Mouse (Mus musculus): ENCODE data around the gene Elmo1. TPM values are rescaled to one million over a fixed set of nuclear protein-coding genes. Genes with fewer than 3 reads are reported as not detected.

Elmo1 gene
- polyA plus RNA-seq, 1 experiment from 2014 or later = 9.5 TPM

DNA sequence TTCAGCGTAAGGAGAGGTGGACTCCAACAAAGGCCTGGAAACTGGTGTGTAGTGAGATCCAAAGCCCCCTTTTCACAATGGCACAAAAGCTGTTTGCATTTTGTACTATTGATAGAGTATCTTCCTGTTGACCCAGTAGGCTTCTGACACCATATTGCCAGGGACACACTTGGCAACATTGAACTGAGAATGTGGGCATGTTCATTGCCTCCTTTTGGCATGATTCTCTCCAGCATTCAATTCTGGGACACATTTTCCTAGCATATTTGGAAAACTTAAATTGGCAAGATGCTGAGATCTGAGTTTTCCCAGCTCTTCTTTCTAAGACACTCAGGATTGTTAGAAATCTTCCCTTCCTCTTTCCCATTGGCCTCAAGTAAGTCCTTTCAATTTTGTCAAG lies 377.0 kb downstream of the Elmo1 start:
- WGBS = 100% methylated on average over 1 of the region's 1 CpGs
- H3K27me3 ChIP-seq (replicated peaks) = no peaks in the 10 kb centered on the region
- H3K9me3 ChIP-seq = no peaks in the 10 kb centered on the region
- no peak overlapping the region for H3K9ac ChIP-seq
- no peak for ATAC-seq (ENCODE audit: extremely low read depth, insufficient number of reproducible peaks, low FRiP score, low TSS enrichment)
- H3K27ac ChIP-seq (replicated peaks) = no peak overlapping the region
- H3K4me2 ChIP-seq = no peak overlapping the region
- no peaks in the 10 kb centered on the region for H3K36me3 ChIP-seq
- H3K4me3 ChIP-seq = no peak overlapping the region
- peaks cover 7% of the 10 kb centered on the region; the same call in 1 of the 2 replicates for H3K4me1 ChIP-seq

- Histone ChIP-seq H3K4me3 (no peak overlapping the region), H3K9ac (no peak overlapping the region), H3K4me1 (peaks cover 25% of the 10 kb centered on the region), H3K9me3 (no peaks in the 10 kb centered on the region), H3K27ac (replicated peaks) (no peak overlapping the region), H3K36me3 (no peaks in the 10 kb centered on the region), H3K27me3 (replicated peaks) (no peaks in the 10 kb centered on the region), H3K4me2 (no peak overlapping the region)
- no peak for ATAC-seq (ENCODE audit: extremely low read depth, insufficient number of reproducible peaks, low FRiP score, low TSS enrichment)
- 20% methylated on average over 6 of the region's 6 CpGs for WGBS
These were observed 381.3 kb downstream of the Elmo1 start for GRCm38 (mm10) chr13:20471732-20472131.

- H3K27ac ChIP-seq (replicated peaks) = no peak overlapping the region
- ATAC-seq (ENCODE audit: extremely low read depth, insufficient number of reproducible peaks, low FRiP score, low TSS enrichment) = no peak
- H3K4me3 ChIP-seq = no peak overlapping the region
- H3K36me3 ChIP-seq = no peaks in the 10 kb centered on the region
- WGBS = 59% methylated on average over 10 of the region's 10 CpGs
- no peak overlapping the region for H3K4me2 ChIP-seq
- H3K9ac ChIP-seq = no peak overlapping the region
- H3K4me1 ChIP-seq = peaks cover 25% of the 10 kb centered on the region
- no peaks in the 10 kb centered on the region for H3K27me3 ChIP-seq (replicated peaks)
- no peaks in the 10 kb centered on the region for H3K9me3 ChIP-seq
These were observed 382.0 kb downstream of the Elmo1 start for GRCm38 (mm10) chr13:20472301-20472831.

DNA sequence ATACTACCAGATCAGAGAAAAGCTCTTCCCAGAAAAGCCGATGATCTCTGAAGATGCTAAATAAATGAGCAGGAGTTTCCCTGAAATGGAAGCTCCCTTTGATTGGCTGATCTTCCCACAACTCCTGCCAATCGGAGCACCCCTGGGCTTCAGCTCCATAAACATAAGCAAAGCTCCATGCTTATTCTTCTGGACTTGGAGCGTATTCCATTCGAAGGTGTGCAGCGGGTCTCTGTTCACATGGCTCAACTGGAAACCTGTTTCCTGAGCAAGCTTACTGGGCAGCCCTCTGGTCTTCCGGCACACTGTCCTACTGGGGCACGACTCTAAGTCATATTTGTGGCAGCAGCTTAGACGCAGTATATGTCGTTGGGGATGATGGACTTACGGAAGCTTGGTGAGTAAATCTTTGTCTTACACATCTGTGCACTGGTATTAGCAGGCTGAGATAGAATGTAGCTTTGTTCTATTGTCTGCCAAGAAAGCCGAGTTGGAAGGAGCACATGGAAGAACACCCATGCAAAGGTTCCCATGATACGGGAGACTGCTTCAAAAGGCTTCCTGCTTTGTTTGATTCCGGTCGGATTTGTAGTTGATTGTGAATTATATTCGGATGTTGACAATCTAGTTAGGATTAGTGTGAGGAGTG lies 382.6 kb downstream of the Elmo1 start:
- H3K27ac ChIP-seq (replicated peaks) = no peak overlapping the region
- 83% methylated on average over 15 of the region's 15 CpGs for WGBS

DNA sequence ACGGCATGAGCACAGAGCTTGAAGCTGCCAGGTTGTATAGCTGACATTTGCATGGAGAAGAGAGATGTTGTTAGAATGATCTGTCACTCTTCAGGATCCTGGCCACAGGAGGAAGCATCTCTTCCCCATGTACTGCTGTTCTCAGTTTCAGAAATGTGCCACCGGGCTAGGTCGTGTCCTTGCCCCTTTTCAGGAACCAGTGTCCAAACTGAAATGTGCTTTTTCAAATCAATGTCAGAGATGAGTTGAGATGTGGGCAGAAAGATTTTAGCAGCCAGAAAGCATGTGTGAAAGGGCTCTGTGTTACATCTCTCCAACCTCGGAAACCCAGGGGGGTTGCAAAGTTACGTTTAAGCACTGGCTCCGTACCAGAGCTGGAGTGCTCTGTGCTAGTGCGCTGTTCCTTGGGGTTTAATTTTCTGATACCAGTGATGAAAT lies 383.3 kb downstream of the Elmo1 start:
- Histone ChIP-seq H3K4me1 (peaks cover 22% of the 10 kb centered on the region), H3K36me3 (no peaks in the 10 kb centered on the region), H3K4me3 (no peak overlapping the region), H3K9ac (0 out of 2 replicates have a peak overlapping the region, but pooled peaks have one; percentile 24), H3K27me3 (replicated peaks) (no peaks in the 10 kb centered on the region), H3K27ac (replicated peaks) (no peak overlapping the region), H3K9me3 (no peaks in the 10 kb centered on the region), H3K4me2 (no peak overlapping the region)
- WGBS = 73% methylated on average over 7 of the region's 7 CpGs
- no peak for ATAC-seq (ENCODE audit: extremely low read depth, insufficient number of reproducible peaks, low FRiP score, low TSS enrichment)

More for the DNA sequence above, 382.6 kb downstream of the Elmo1 start:
- no peak overlapping the region for H3K9ac ChIP-seq
- H3K27me3 ChIP-seq (replicated peaks) = no peaks in the 10 kb centered on the region
- no peak overlapping the region for H3K4me3 ChIP-seq
- ATAC-seq (ENCODE audit: extremely low read depth, insufficient number of reproducible peaks, low FRiP score, low TSS enrichment) = no peak
- H3K9me3 ChIP-seq = no peaks in the 10 kb centered on the region
- H3K4me1 ChIP-seq = peaks cover 25% of the 10 kb centered on the region
- no peaks in the 10 kb centered on the region for H3K36me3 ChIP-seq
- no peak overlapping the region for H3K4me2 ChIP-seq

DNA sequence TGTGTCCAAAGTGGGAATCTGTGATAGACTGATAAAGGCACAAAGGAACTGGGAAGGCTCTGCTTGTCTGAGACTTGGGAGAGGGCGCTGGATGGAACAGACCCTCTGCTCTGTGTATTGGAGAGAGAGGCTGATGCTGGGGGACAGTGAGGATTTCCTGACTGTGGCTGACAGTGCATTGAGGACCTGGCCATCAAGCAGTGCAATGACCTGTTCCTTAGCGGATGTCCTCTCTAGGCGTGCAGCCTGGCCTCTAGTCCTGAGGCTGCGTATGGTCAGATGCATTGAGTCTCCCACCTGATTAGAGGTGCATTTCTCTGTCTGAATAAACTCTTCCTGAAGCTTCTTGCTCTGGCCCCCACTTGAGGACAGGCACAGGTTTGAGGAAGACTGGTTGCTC lies 384.2 kb downstream of the Elmo1 start:
- no peak for ATAC-seq (ENCODE audit: extremely low read depth, insufficient number of reproducible peaks, low FRiP score, low TSS enrichment)
- Histone ChIP-seq H3K4me1 (peaks cover 21% of the 10 kb centered on the region), H3K27ac (replicated peaks) (no peak overlapping the region), H3K4me2 (no peak overlapping the region), H3K36me3 (no peaks in the 10 kb centered on the region), H3K27me3 (replicated peaks) (no peaks in the 10 kb centered on the region), H3K9me3 (no peaks in the 10 kb centered on the region), H3K9ac (no peak overlapping the region), H3K4me3 (no peak overlapping the region)
- 74% methylated on average over 4 of the region's 4 CpGs for WGBS

- WGBS = 71% methylated on average over 1 of the region's 1 CpGs
- peaks cover 19% of the 10 kb centered on the region for H3K4me1 ChIP-seq
- H3K36me3 ChIP-seq = no peaks in the 10 kb centered on the region
- no peak overlapping the region for H3K9ac ChIP-seq
- H3K9me3 ChIP-seq = no peaks in the 10 kb centered on the region
- no peak overlapping the region for H3K4me3 ChIP-seq
- peak overlapping the region; percentile 3; the same call in 1 of the 2 replicates for H3K27ac ChIP-seq (replicated peaks)
- no peaks in the 10 kb centered on the region for H3K27me3 ChIP-seq (replicated peaks)
- ATAC-seq (ENCODE audit: extremely low read depth, insufficient number of reproducible peaks, low FRiP score, low TSS enrichment) = no peak
- no peak overlapping the region for H3K4me2 ChIP-seq
These were observed 391.4 kb downstream of the Elmo1 start for GRCm38 (mm10) chr13:20481805-20482204.

- no peak overlapping the region for H3K9ac ChIP-seq
- H3K4me1 ChIP-seq = peaks cover 13% of the 10 kb centered on the region
- no peak for ATAC-seq (ENCODE audit: extremely low read depth, insufficient number of reproducible peaks, low FRiP score, low TSS enrichment)
- no peaks in the 10 kb centered on the region for H3K9me3 ChIP-seq
- 65% methylated on average over 3 of the region's 3 CpGs for WGBS
- no peak overlapping the region for H3K4me2 ChIP-seq
- H3K36me3 ChIP-seq = no peaks in the 10 kb centered on the region
- no peaks in the 10 kb centered on the region for H3K27me3 ChIP-seq (replicated peaks)
- H3K27ac ChIP-seq (replicated peaks) = no peak overlapping the region
- no peak overlapping the region for H3K4me3 ChIP-seq
These were observed 398.7 kb downstream of the Elmo1 start for GRCm38 (mm10) chr13:20489110-20489509.

DNA sequence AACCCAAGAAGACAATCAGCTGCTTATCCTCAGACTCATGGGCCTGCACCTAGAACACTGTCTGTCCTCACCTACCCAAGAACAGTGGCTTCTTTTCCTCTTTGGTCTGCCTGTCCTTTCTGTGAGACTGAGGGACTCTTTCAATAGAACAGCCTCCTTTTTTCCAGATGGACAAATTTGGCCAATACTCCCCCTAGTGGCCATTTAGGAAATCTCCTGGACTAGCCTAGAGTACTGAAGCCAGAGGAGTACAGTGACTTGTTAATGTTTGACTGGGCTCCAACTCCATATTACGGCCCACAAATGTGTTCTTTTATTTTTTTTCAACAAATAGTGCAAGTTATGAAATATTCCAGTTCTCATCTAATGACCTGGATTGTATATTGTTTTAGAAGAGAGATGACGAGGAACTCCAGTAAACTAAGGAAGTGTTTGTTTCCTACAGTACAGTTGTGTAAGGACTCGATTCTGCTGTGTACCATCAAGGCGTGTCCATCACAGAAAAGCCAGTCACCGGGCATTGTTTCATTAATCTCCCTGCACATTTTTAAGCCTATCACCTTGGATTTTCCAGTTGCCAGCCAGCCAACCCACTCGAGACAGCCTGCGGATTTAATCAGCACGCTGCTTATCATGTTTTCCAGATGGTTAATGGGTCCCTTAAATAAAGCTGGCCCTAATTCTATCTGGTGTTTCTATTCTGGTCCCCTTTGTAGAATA lies 399.5 kb downstream of the Elmo1 start:
- WGBS = 58% methylated on average over 8 of the region's 8 CpGs
- no peak overlapping the region for H3K4me2 ChIP-seq
- H3K27ac ChIP-seq (replicated peaks) = no peak overlapping the region
- no peak overlapping the region for H3K4me3 ChIP-seq
- no peaks in the 10 kb centered on the region for H3K9me3 ChIP-seq
- no peak overlapping the region for H3K9ac ChIP-seq
- H3K27me3 ChIP-seq (replicated peaks) = no peaks in the 10 kb centered on the region
- H3K4me1 ChIP-seq = peaks cover 13% of the 10 kb centered on the region
- no peak for ATAC-seq (ENCODE audit: extremely low read depth, insufficient number of reproducible peaks, low FRiP score, low TSS enrichment)
- no peaks in the 10 kb centered on the region for H3K36me3 ChIP-seq

GRCm38 (mm10) chr13:20490860-20491594 lies 400.6 kb downstream of the Elmo1 start:
- no peak overlapping the region for H3K27ac ChIP-seq (replicated peaks)
- WGBS = 73% methylated on average over 5 of the region's 5 CpGs

GRCm38 (mm10) chr13:20491666-20492065 lies 401.3 kb downstream of the Elmo1 start:
- no peaks in the 10 kb centered on the region for H3K9me3 ChIP-seq
- no peaks in the 10 kb centered on the region for H3K36me3 ChIP-seq
- no peak overlapping the region for H3K4me3 ChIP-seq
- 54% methylated on average over 3 of the region's 3 CpGs for WGBS
- no peak overlapping the region for H3K9ac ChIP-seq
- H3K27ac ChIP-seq (replicated peaks) = no peak overlapping the region
- no peak for ATAC-seq (ENCODE audit: extremely low read depth, insufficient number of reproducible peaks, low FRiP score, low TSS enrichment)
- no peak overlapping the region for H3K4me2 ChIP-seq
- H3K27me3 ChIP-seq (replicated peaks) = no peaks in the 10 kb centered on the region
- H3K4me1 ChIP-seq = peaks cover 13% of the 10 kb centered on the region

More at GRCm38 (mm10) chr13:20490860-20491594, 400.6 kb downstream of the Elmo1 start:
- Histone ChIP-seq H3K4me2 (no peak overlapping the region), H3K4me1 (peaks cover 13% of the 10 kb centered on the region), H3K9ac (no peak overlapping the region), H3K9me3 (no peaks in the 10 kb centered on the region), H3K4me3 (no peak overlapping the region), H3K36me3 (no peaks in the 10 kb centered on the region), H3K27me3 (replicated peaks) (no peaks in the 10 kb centered on the region)
- no peak for ATAC-seq (ENCODE audit: extremely low read depth, insufficient number of reproducible peaks, low FRiP score, low TSS enrichment)
